Mouse (Mus musculus) megakaryocyte, embryonic 14.5 days (primary cell): ENCODE data around the gene Hist1h2bh. TPM values are rescaled to one million over a fixed set of nuclear protein-coding genes. Genes with fewer than 3 reads are reported as not detected.
A peak's percentile ranks its signal among the peaks of the same experiment; 100 is the strongest.
"Not testable (repeated sequence)": the region's sequence is repeated elsewhere in the genome, so short reads cannot be mapped to it uniquely, and the experiment has no call there.

Experiments used
- H3K27me3 ChIP-seq: replicated peaks from 2 replicates; pipeline ENCODE3; 2012; ENCODE audit warnings: inconsistent platforms
- H3K36me3 ChIP-seq: replicated peaks from 2 replicates; pipeline ENCODE3; 2012; ENCODE audit warnings: low read length, inconsistent platforms, mixed read lengths
- H3K4me1 ChIP-seq: 2 replicates; pipeline ENCODE4 v1.6.1; 2012; ENCODE audit warnings: inconsistent platforms
- H3K4me3 ChIP-seq: replicated peaks from 2 replicates; pipeline ENCODE3; 2012; ENCODE audit warnings: moderate library complexity, mild to moderate bottlenecking, inconsistent platforms
- H3K9me3 ChIP-seq: 2 replicates; pipeline ENCODE4 v1.6.1; 2012; ENCODE audit warnings: inconsistent platforms
- FLI1 ChIP-seq: IDR thresholded peaks from 2 replicates; pipeline ENCODE4 v1.6.1; 2012; ENCODE audit warnings: low read length, inconsistent platforms, mixed read lengths
- GATA1 ChIP-seq: IDR thresholded peaks from 3 replicates; pipeline ENCODE4 v1.6.1; 2012; ENCODE audit warnings: mixed read lengths, low read length, inconsistent platforms, borderline replicate concordance
- polyA plus RNA-seq: library from polyadenylated mRNA; stranded (reverse); fragments of >175 nt; gene quantifications from 2 replicates; pipeline ENCODE4 v1.2.3, GENCODE M21; 2012; ENCODE audit warnings: low replicate concordance; ENCODE audit not compliant: insufficient read depth

Gene Hist1h2bh
- polyA plus RNA-seq, 1 experiment = 1.4 TPM

- no peak for TF ChIP-seq FLI1
- H3K9me3 ChIP-seq = no peaks in the 10 kb centered on the region
- no peaks in the 10 kb centered on the region for H3K27me3 ChIP-seq
- H3K4me3 ChIP-seq = peak within 1 kb of the TSS; percentile 89
- no peaks in the 10 kb centered on the region for H3K36me3 ChIP-seq
- H3K4me1 ChIP-seq = peaks cover 22% of the 10 kb centered on the region; the same call in 1 of the 2 replicates
Measured at GRCm38 (mm10) chr13:23543965-23544786, 984 bp upstream of the Hist1h2bh start, which contains the start of gene Hist1h3f. TSS of gene Hist1h3f (plus strand) at chr13:23544052.

- Histone ChIP-seq H3K4me3 (peak overlapping the region; percentile 89), H3K4me1 (peaks cover 33% of the 10 kb centered on the region)
- H3K27me3 ChIP-seq, H3K9me3 ChIP-seq, H3K36me3 ChIP-seq: not testable (repeated sequence)
Measured at GRCm38 (mm10) chr13:23542225-23542980, 789 bp downstream of the Hist1h2bh start.

- no peaks in the 10 kb centered on the region for H3K36me3 ChIP-seq
- no peaks in the 10 kb centered on the region for H3K9me3 ChIP-seq
- H3K4me3 ChIP-seq = no peak overlapping the region
- TF ChIP-seq GATA1 (no peak), FLI1 (no peak)
- H3K4me1 ChIP-seq = peaks cover 38% of the 10 kb centered on the region
- H3K27me3 ChIP-seq = no peaks in the 10 kb centered on the region
Measured at GRCm38 (mm10) chr13:23541497-23541896, 1.7 kb downstream of the Hist1h2bh start.

GRCm38 (mm10) chr13:23539821-23540220 is 3.4 kb downstream of the Hist1h2bh start:
- H3K9me3 ChIP-seq, H3K4me3 ChIP-seq, H3K36me3 ChIP-seq, H3K27me3 ChIP-seq: not testable (repeated sequence)
- peaks cover 44% of the 10 kb centered on the region for H3K4me1 ChIP-seq

GRCm38 (mm10) chr13:23538249-23538648 is 4.9 kb downstream of the Hist1h2bh start:
- no peaks in the 10 kb centered on the region for H3K36me3 ChIP-seq
- peaks cover 53% of the 10 kb centered on the region for H3K4me1 ChIP-seq
- H3K9me3 ChIP-seq = no peaks in the 10 kb centered on the region
- no peak overlapping the region for H3K4me3 ChIP-seq
- no peaks in the 10 kb centered on the region for H3K27me3 ChIP-seq
- TF ChIP-seq FLI1 (no peak), GATA1 (no peak)

- Histone ChIP-seq H3K36me3 (no peaks in the 10 kb centered on the region), H3K4me1 (peaks cover 64% of the 10 kb centered on the region), H3K9me3 (no peaks in the 10 kb centered on the region), H3K4me3 (peak overlapping the region; percentile 18), H3K27me3 (no peaks in the 10 kb centered on the region)
- TF ChIP-seq GATA1 (no peak), FLI1 (no peak)
Measured at GRCm38 (mm10) chr13:23537006-23537710, 6.0 kb downstream of the Hist1h2bh start.

- TF ChIP-seq GATA1 (no peak), FLI1 (no peak)
- peak overlapping the region; percentile 87 for H3K4me3 ChIP-seq
- peaks cover 65% of the 10 kb centered on the region for H3K4me1 ChIP-seq
- no peaks in the 10 kb centered on the region for H3K9me3 ChIP-seq
- no peaks in the 10 kb centered on the region for H3K36me3 ChIP-seq
- H3K27me3 ChIP-seq = no peaks in the 10 kb centered on the region
Measured at GRCm38 (mm10) chr13:23536076-23536822, 6.9 kb downstream of the Hist1h2bh start.

GRCm38 (mm10) chr13:23535137-23536075 is 7.8 kb downstream of the Hist1h2bh start, which contains the start of gene Hist1h3g:
TSS of gene Hist1h3g (plus strand) at chr13:23535422.
- H3K4me3 ChIP-seq = peak within 1 kb of the TSS; percentile 95
- not testable (repeated sequence) for H3K27me3 ChIP-seq, H3K9me3 ChIP-seq, H3K36me3 ChIP-seq
- H3K4me1 ChIP-seq = peaks cover 60% of the 10 kb centered on the region
